Mouse (Mus musculus) adipocyte (in vitro differentiated cells): ENCODE results near the gene Smim4.

Source experiments
- DNase-seq: peaks from one replicate; pipeline ENCODE4 v3.0.0-alpha.2; 2016; ENCODE audit warnings: low spot score

Gene Smim4

GRCm38 (mm10) chr14:31114011-31114410 lies 14.7 kb downstream of the Smim4 start:
- DNase-seq: no peak

GRCm38 (mm10) chr14:31112187-31112586 lies 16.6 kb downstream of the Smim4 start:
- no peak for DNase-seq

GRCm38 (mm10) chr14:31110613-31111012 lies 18.1 kb downstream of the Smim4 start:
- no peak for DNase-seq

- DNase-seq: no peak
Measured at GRCm38 (mm10) chr14:31105156-31105555, 23.6 kb downstream of the Smim4 start.

- no peak for DNase-seq
Measured at GRCm38 (mm10) chr14:31089918-31090317, 38.8 kb downstream of the Smim4 start.

- no peak for DNase-seq
Measured at GRCm38 (mm10) chr14:31088515-31088914, 40.2 kb downstream of the Smim4 start.

GRCm38 (mm10) chr14:31087433-31087832 lies 41.3 kb downstream of the Smim4 start:
- no peak for DNase-seq

- no peak for DNase-seq
Measured at GRCm38 (mm10) chr14:31081147-31081546, 47.6 kb downstream of the Smim4 start.

- peak; percentile 64 for DNase-seq
Measured at GRCm38 (mm10) chr14:31079313-31080028, 49.3 kb downstream of the Smim4 start.

GRCm38 (mm10) chr14:31078597-31079208 lies 50.1 kb downstream of the Smim4 start:
- DNase-seq: peak; percentile 11

- DNase-seq: no peak
Measured at GRCm38 (mm10) chr14:31069086-31069733, 59.5 kb downstream of the Smim4 start.

GRCm38 (mm10) chr14:31062277-31062676 lies 66.5 kb downstream of the Smim4 start:
- DNase-seq: peak; percentile 29

GRCm38 (mm10) chr14:31045817-31046216 lies 82.9 kb downstream of the Smim4 start:
- no peak for DNase-seq

- DNase-seq: no peak
Measured at GRCm38 (mm10) chr14:31045296-31045695, 83.5 kb downstream of the Smim4 start.
